Mouse (Mus musculus) right cerebral cortex, postnatal 10 days (tissue): ENCODE measurements at regions not wholly inside any gene's neighbourhood (a gene's known extent, or its start where the extent isn't known, plus 50 kb on each side); places are given as distances from the start of the nearest gene placed in this dataset.

Source experiments
- DNase-seq, 2 experiments: peaks; one replicate each; pipeline ENCODE4 v3.0.0; 2021; ENCODE audit warnings: low spot score in 2 of 2

- no peak for DNase-seq
Observed at GRCm38 (mm10) chr2:57424879-57425278, 187.4 kb downstream of the Gpd2 start.

GRCm38 (mm10) chr2:57425439-57425838 is 188.0 kb downstream of the Gpd2 start:
- DNase-seq: no peak

DNA sequence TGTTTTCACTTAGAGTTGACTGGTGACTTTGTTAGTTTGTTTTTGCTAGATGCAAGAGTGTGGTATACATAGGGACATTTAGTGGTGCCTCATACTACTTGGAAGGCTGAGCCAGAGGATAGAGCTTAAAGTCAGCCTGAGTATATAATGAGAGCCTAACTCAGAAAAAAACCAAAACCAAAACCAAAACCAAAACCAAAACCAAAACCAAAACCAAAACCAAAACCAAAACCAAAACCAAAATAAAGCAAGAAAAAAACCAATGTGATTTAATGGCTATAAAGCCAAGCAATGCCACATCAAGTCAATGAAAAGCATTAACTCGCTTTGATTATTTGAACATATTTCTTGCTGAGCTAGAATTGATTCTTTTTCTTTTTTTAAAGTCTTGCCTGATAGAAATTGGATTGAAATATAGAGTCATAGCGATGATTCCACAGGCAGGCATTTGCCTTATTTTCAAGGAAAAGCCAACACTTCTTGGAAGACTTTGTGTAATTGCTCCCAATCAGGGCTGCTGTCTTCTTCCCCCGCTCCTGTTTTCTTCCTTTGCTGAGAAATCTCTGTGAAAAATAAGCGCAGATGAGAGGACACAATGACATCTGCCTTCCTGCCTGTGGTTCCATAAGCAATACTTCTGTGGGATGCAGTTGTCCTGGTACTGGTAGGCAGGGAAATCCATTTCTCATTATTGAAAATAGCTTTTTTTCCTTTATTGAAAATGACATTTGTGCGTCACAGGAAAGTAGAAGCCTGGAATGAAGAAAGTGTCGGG is 213.7 kb downstream of the Gpd2 start:
- no peak for DNase-seq

DNA sequence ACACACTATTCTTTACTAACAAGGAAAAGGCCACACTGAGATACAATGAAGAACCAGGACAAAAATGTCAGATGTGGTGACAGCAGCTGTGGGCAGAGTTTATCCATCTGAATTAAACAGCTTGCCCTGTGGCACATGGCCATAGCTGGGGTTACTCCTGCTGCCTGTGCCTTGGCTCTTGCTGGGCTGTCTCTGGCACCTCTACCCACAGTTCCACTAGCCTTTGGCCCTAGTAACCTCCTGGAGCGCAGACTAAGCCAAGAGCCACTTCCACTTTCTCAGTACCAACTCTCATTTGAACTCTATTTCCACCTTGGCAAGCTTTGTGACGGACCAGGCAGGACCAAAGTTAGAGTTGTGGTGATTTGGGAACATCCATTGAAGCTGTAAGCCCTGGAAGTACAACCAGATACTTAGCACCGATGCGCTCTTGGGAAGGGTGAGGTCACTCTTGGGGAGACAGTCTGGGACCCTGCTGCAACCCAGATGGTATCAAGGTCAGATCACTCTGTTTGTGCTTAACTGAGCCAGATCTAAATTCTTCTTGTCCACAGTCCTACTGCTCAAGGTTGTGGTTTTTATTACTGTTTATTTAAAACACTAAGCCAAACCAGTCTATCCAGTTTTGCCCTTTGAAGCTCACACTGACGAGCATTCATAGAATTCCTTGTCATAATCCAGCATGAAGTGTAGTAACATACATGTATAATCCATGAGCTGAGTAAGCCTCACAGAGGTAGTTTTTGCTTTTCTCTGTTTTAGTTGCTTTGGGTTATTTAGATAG is 216.7 kb downstream of the Gpd2 start:
- DNase-seq: no peak

DNA sequence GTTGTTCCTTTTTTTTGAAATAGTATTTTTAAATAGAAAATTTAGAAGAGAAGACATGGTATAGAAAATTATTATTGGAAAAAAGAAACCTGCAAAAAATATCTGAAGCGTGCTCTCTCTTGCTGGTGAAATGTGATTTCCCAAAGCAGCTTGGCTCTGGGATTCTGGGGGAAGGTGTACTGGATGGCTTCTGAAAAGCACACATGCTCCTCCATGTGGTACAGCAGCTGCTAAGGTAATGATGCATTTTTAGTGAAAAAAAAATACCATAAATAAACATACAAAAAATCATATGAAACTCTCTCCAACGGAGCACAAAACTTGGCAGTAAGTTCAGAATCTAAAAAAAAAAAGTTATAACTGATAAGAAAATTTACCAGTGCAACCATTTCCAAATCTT is 222.5 kb downstream of the Gpd2 start:
- no peak for DNase-seq

GRCm38 (mm10) chr2:57473873-57474272 is 236.4 kb downstream of the Gpd2 start:
- DNase-seq: no peak

- DNase-seq: no peak
Observed at GRCm38 (mm10) chr2:57492116-57492515, 254.7 kb downstream of the Gpd2 start.

- no peak for DNase-seq
Observed at GRCm38 (mm10) chr2:57492914-57493621, 255.6 kb downstream of the Gpd2 start.

DNA sequence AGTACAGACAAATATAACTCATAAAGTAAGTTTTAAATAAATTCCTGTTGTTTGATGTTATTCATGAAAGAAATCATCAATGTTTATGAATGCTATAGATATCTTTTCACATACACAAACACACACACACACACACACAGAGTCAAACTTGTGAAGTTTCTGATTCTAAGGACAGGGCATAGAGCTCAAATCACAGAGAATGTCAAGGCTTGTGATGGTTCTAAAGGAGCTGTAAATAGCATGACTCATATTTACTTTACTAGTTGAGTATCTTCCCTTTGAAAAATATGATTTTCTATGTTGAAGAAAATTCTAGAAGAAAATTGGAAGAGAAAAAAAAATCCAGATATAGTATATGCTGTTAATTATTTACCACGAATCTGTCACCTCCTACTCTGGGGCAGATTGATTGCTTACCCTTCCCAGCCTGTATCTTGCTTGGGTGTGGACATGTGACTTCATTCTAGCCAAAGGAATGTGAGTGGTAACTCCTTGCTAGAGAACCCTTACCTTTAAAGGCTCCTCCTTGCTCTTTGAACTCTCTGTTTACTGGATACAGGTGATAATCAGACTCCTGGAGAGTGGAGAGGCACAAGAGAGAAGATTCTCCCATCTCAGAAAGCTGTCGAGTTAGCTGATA is 259.0 kb downstream of the Gpd2 start:
- no peak for DNase-seq

DNA sequence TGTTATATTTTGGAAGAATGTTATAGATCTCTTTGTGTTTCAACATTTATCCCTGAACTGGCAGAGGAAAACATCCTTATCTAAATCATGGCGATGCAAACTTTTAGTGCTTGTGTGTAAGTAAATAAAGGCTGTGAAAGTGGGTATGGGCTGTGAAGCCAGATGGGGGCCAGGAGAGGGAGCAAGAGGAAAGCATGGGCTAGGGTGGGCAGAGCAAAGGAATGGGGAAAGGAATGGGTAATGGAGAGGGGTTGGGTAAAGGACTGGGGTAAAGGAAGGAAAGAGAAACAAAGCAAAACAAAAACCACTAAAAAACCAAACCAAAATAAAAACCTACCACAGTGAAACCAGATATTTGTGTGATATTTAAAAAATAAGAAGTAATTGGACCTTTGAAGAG is 260.5 kb downstream of the Gpd2 start:
- no peak for DNase-seq

DNA sequence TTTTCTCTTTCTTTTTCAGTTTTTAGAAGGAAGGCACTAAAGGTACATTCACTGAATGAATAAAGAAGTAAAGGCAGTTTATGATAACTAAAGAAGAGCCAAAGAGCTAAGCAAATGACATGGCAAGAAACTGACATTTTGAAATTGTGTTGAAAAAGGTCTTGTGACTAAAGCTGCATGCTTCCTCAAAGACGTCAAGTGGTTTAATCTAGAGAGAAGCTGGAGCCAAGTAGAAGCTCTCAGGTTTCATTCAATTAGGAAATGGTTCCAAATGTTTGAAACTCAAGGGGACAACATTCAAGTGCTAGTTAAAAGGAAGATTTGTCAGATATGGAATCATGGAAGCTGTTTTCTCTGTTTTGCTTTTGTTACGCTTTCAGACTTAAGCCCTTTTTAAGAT is 267.2 kb downstream of the Gpd2 start:
- DNase-seq: no peak

- no peak for DNase-seq
Observed at GRCm38 (mm10) chr2:57522465-57522864, 285.0 kb downstream of the Gpd2 start.

DNA sequence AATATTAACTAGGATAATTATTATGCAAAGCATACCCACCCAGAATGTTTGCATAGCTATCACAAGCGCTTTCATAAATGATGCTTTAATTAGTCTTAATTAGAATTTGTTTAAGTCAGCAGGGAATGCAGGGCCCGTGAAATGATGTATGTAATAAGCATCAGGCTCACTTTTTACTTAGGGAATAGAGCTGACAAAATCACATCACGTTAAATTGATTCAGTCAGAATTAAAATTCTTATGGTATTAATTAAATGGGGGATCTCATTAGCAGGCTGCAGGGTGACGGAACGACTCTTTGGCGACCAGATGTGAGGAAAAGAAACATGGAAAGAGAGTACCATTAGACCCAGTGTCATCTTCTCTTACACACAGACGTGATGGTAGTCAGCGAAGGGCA is 285.5 kb downstream of the Gpd2 start:
- DNase-seq: no peak

DNA sequence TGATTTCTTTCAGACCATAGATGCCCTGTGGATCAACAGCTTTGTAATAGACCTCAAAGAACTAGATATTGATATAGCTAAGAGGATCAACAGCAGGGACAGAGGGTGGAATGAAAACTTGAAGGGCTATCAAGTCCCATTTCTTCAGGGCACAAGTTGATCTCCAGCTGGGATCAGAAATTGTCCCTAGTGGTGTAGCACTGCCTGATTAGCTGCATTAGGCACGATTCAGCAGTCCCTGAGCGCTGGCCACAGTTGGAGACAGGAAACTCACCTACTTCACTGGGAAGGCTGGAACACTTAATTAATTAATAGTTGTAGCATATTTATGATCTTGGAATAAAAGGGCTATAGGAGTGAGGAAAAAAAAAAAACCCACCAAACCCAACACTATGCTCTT is 290.5 kb downstream of the Gpd2 start:
- DNase-seq: no peak

DNA sequence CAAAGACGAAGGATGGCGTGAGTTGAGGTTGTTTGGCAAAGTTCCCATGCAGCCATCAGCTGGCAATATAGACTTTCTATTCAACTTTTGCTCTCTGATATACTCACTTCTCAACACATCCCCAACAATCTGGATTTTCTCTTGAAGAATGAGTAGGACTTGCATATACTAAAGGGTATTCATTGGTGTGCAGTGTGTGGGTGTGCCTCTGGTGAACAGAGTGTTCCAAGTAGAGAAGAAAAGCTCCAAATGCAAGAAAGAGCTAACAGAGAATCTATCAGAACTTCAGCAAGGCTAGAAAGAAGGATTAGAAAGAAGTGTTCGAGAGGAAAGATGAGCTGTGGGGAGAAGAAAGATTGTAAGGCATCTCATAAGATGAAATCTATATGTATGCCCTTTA is 302.4 kb downstream of the Gpd2 start:
- DNase-seq: no peak

DNA sequence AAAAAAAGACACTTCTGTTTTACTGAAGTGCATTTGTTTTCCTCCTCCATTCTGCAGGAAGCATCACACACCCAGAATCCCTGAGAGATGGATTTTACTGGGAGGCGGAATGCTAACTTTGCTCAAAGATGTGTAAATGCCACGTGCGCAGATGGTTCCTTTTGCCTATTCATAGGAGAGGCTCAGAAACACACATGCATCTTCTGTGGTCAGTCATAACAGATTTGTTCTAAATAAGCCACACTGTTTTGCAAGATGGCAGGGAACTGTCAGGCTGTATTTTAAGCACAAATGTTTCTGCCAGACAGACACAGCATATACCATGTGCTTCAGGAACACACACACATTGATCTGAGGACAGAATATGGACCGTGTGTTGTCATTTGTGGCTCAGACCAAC is 327.8 kb downstream of the Gpd2 start:
- DNase-seq: peak; percentile 61 to 78

GRCm38 (mm10) chr2:57566103-57566502 is 328.7 kb downstream of the Gpd2 start:
- DNase-seq: no peak

- no peak for DNase-seq
Observed at GRCm38 (mm10) chr2:57567183-57567582, 329.7 kb downstream of the Gpd2 start.

- DNase-seq: no peak
Observed at GRCm38 (mm10) chr2:57587065-57587464, 349.6 kb downstream of the Gpd2 start.

DNA sequence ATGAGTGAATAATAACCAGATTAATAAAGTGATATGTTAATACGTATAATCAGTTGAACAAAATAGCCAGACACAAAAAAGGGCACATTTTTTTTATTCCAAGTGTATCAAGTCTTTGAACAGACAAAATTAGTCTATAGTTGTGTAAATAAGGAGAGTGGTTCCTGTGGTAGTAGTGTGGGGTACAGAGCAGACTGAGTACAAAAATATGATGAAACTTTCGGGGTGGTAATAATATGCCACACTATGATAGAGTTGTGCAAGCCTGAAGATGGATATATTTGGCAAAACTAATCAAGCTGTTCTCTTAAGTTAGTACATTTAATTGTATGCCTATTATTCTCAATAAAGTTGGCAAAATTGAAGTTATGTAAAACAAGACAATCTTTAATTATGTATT is 356.1 kb downstream of the Gpd2 start:
- DNase-seq: no peak

GRCm38 (mm10) chr2:57597694-57598358 is 360.4 kb downstream of the Gpd2 start:
- peak; percentile 19 to 25 for DNase-seq

DNA sequence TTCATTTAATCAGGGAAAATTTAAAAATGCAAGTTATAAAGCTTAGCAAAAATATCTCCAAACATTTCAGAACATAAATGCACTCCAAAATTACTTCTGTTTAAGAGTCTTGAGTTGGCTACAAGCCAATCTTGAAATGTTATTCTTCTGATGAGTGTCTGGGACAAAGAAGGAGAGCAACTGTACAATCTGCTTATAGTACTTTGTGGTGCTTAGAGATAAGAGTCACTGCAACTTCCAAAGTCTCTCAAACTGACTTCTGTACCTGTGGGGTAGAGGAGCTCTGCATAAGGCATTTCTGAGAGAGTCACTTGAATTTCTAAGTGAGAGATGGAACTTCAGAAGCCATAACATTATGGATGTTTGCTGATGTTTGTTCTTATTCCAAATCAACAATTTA is 374.2 kb downstream of the Gpd2 start:
- DNase-seq: no peak
